Mouse (Mus musculus): ENCODE data around the gene Cbr4.

DNA sequence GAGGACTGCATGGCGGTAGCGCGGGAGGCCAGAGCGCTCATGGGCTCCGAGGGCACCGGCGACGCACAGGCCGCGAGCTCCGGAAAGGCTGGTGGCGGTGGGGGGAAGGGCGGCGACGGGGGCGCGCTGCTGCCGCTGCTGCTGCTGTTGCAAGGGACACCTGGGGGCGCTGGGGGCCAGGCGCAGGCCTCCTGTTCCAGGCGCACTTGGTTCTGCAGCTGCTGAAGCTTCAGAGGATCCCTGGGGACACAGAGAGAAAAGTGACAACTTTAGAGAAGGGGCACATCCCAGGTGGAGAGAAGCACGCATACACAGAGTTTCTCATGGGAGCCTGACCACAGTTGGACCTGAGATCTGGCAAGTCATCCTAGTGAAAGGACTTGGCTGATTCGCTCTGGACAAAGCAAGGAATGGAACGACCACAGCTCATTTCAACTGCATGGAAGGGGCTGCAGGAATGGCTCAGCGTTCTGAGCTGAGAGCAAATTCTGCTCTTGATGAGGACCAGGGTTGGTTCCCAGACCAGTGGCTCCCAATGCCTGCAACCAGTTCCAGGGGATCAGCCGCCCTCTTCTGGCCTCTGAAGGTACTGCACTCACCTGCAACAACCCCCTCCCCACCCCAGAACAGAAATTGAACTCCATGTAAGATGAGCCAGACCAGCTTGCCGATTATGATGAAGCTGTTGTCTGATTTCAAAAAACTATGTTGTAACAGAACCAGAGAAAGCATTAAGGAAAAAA lies 62.6 kb downstream of the Cbr4 start:
- peak; percentile 96 for TF ChIP-seq CTCF (conservative IDR thresholded peaks at IDR 0.05; ENCODE audit: low read length)
- TF ChIP-seq POU5F1 (IDR thresholded peaks at IDR 0.05; ENCODE audit: borderline replicate concordance, low read length) = no peak
- no peak for TF ChIP-seq NANOG (IDR thresholded peaks at IDR 0.05; ENCODE audit: borderline replicate concordance, low read length)

Measured in E14TG2a.4 (cell line).